Mouse (Mus musculus) cerebellum, adult 18-20 months (tissue): Measurements from ENCODE around the gene Arid1a.
A peak's percentile ranks its signal among the peaks of the same experiment; 100 is the strongest.
"Not testable (repeated sequence)": the region's sequence is repeated elsewhere in the genome, so short reads cannot be mapped to it uniquely, and the experiment has no call there.

Source experiments
- DNase-seq, 2 experiments: peaks; one replicate each; pipeline ENCODE4 v3.0.0; 2021

The Arid1a gene

DNA sequence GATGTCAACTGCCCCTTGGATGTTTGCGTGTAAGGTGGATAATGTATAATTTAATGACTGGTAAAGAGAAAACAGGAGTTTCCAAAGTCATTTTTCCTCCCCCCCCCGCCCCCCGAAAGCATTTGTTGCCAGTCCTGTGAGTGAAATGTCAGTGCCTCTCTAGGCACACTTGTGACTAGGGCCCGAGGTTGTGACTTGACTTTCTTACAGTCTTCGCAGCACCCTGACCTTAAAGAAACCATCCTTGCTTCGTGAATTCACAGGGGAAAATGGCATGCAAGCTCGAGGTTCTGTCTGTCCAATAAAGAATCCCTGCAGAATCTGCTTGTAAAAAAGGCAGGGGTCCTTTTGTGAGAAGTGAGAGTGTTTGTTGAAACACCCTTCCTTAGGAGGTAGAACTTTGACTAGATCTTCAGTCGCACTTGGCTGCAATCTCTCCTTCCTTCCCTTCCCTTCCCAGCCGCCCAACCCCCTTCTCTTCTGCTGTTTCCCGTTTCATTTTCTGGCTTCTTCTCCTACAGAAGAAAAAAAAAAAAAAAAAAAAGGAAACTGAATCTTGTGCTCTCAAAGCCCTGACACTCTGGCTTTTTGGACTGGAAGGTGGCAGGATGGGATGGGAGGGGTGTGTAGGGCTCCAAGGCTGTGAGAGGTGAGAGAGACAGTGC is 82.8 kb downstream of the Arid1a start:
- DNase-seq, result peak in 1 of 2 experiments; percentile 34

DNA sequence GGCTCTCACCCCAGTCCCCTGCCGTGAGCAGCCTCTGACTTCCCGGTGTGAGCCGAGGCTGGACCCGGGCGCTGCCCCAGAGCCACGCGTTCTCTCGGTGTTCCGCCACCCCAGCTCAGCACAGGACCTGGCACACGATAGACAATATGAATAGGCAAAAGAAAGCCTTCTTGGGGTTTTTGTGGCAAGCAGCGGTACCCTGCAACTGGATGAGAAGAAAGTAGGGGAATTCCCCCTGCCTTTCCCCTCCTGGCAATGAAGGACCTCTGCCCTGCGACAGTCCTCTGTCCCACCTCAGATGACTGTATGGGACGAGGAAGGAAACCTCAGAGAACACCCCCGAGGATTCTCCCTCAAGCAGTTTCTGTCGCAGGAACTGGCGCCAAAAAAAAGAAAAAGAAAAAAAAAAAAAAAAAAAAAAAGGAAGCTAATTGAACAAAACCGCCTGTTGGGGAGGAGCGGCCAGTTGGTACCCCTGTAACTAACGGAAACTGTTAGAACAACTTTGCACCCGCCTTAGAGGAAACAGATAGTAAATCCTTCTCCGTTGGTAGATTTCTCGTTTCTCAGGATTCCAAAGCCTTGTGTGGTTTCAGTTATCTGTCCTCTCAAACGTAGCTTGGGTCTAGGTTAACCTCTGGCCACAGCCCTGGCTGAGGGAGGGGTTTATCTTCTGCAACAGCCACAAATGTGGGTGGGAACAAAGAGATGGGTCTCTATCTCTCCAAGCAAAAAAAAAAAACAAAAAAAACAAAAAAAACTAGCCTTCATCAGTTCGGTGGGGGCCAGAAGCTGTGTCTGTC is 83.5 kb downstream of the Arid1a start:
- DNase-seq, result no peak

DNA sequence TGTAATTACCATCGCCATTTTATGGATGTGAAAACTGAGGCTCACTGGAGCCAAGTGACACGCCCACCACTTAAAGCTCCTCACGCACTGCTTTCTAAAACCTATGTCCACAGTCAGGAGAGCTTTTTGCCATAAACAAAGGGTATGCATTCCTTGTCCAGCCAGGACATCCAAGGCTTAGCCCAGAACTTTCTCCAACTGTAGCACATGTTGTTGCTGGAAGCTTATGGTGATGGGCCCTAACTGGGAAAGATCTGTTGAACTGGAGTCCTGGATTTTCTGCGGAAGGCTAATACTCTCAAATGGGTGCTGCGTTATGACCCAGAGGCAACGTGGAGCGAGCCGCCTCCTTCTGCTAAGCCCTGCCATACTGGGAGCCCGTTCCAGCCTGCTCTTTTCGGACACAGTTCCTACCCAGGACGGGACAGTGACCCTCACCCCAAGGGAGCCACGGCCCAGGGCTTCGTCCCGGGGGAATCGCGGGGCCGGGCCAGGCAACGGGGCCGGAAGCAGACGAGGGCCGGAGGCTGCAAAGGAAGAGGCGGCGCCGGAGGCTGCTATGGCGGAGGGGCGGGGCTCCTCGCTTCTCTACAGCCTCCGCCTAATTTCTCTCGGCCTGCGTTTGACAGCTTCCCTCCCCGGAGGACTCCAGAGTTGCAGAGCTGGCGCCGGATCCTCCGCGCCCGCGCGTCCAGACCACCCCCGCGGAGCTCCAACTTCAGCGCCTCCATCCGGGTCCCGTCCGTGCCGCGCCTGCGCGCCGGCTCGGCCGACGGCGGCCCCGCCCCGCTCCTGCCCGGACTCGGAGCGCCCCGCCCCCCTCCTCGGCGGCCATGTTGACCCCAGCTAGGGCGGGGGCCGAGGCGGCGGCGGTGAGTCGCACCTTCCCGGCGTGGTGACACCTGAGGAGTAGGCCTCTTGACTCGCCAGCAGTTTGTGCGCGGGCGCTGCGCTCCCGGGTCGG is 84.4 kb downstream of the Arid1a start, which contains the start of gene Pigv:
TSS of gene Pigv (minus strand) at position 767 of the 964 bp plus-strand sequence.
- peak; percentile 90 to 99 for DNase-seq

DNA sequence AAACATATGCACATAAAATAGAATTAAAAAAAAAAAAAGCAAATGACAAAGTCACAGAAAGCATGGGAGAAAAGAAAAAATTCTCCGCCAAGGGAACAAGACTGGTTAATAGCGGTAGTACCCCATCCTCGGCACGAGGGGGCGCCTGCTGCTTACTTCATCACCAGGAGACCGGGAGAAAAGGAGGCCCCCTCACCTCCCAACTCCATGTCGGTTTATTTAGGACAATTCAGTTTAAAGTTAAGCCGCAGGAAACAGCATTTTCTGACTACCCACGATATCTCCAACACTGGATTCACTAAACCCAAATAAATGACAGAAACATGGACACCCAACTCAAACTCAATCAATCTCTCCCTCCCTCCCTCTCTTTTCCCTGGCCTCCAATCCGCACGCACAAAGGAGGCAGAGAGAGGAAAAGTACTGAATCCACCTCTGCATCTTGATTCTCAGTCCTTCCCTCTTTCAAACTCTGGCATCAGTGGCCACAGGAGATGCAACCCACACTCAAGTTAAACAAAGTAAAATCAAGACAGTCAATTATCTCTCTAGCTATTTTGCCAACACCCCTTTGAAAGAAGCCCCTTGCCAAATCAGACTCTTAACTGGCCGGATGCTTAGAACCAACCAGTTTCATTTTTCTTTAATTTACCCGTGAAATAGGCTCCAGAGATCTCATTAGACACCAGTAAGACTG is 85.2 kb downstream of the Arid1a start:
- peak; percentile 86 to 92 for DNase-seq

DNA sequence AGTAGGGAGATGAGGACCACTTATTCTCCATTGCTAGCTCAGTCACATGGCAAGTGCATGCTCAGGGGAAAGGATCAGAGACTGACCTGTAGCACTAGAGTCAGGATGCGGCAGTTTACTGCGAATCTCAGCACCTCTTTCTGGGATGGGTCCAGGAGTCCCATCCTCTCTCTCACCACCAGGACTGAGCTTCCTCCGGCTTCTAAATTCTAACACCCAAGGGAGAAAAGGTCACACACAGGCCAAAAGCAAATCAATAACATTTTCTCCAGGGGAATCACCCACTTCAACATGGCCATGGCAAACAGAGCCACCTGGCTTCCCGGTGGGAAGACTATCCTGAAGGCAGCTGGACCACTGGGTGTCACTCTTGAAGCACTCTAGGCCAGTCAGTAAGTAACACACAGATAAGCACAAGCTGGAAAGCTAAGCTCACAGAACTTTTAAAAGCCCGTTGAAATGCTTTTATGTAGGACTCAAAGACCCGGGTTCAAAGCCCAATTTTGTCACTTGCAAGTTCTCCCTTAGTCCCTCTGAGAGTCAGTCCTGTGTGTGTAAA is 86.8 kb downstream of the Arid1a start:
- DNase-seq, result peak in 1 of 2 experiments; percentile 35

DNA sequence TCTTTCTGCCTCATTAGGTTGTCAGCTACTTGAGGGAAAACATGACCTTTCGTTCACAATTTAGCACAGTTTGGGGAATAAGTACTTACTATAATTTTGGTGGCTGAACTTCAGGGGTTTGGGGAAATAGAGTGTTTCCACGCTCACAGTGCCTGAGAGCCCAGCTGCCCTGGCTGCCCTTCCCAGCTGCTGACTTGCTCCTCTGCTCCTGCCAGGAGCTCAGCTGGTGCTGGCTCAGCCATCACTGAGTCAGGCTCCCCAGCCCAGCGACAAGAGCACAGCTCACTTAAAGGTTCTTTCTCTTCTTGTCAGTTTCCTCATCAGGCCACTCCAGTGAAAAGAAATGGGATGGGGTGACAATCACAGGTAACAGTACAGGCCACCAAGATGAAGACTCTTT is 88.0 kb downstream of the Arid1a start:
- DNase-seq, result no peak

DNA sequence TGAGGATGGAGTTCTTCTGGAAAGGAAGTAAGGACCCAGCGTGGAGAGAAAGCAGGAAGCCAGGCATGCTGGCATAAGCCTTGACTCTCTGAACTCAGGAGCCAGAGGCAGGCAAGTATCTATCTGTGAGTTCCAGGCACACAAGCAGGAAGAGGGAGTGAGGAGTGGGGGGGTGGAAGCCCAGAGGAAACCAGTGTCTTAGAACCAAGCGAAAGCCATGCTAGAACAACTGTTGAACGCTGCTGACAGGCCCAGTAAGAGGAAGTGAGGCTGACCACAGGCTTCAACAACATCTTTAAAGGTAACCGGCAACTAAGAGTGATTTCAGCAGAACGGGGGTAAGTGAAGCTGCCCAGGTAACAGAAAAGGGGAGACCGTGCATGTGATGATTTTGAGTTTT is 90.4 kb downstream of the Arid1a start:
- no peak for DNase-seq

DNA sequence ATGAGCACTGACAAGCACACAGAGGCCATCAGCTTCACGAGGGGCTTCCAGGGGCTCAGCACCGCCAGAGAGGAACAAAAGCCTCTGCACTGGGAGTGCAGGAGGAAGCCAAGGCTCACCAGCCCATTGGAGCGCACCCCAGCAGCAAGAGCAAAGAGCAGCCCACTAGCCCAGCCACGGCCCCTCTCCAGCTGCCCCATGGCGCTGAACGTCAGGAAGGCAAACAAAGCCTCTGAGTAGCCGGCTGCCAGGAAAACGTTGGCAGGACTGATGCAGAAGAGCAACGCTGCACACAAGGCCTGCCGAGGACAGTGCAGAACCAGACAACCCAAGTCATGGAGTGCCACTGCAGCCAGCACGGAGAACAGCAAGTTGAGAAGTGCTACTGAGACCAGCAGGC is 91.5 kb downstream of the Arid1a start:
- no peak for DNase-seq

DNA sequence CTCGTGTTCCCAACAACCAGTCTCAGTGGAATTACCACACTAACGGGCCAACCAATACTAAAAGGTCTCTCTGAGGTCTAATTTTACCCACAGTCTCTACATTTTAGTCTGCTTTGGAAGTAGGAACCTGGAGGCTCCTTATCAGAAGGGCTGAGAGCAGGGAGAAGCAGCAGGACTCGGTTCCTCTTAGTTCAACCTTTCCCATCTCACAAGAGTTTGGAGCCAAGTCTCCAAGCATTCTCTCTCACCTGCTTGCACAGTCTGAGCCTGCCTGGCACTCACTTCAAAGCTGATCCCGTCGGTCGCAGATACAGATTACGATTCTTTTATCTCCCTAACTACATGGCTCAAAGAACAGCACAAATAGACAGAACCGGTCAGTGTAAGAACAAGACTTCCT is 93.6 kb downstream of the Arid1a start:
- DNase-seq, result no peak

DNA sequence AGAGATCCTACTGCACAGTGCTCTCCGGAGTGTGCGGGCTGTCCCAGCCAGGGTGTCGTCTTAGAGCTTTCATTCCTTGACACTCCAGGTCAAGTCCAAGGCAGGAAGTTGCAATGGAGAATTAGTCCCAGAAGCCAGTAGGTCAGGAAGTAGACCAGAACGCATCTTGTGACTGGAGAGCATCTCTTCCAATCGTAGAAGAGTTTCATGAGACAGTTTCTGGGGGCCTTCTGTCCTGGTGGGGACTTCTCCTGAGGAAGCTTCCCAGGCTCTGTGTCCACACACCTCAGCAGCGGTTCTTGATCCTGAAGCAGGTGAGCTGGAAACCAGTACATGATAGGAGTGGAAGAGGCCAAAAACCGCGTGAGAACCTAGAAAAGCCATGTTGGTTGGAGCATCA is 94.1 kb downstream of the Arid1a start:
- no peak for DNase-seq

DNA sequence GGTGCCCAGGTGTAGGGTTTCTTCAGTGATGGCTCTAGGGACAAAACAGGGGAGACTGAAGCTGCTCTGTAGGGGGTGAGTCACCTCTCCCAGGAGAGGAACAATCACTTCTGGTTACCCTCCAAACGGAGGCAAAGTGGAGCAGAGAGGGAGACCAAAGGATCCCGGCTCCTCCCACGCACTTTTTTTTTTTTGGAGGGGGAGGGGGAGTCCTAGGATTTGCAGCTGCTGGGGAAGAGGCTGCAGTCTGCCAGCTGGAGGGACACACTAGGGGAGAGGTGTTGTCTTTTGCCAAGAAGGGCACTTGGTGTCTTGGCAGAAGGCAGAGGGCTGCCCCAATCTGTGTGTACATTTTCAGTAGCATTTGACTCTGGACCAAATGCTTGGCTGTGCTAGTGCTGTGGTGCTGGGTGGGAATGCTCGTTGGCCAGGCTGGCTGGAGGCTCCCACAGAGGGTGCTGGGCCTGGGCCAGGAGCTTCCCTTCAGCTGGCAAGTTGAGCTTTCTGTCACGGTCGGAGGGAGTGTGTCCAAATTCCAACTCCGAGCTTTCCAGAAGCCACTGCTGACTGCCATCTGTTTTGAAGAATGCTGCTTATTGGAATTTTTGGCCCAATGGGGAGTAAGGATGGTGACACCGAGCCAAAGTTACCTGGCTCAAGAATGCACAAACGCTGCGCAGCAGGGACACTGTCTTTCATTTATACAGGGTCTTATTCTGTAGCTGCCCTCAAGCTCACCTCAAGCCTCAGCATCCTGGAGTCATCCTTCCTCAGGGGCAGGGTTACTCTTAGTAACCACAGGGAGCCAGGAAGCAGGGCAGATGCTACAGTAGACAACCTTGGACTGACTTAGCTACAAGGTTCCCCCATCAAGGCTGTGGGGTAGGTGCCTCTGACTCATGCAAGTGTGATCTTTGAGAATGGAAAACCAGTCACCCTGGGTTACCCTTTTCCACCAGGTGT is 96.1 kb downstream of the Arid1a start:
- peak; percentile 94 to 96 for DNase-seq

DNA sequence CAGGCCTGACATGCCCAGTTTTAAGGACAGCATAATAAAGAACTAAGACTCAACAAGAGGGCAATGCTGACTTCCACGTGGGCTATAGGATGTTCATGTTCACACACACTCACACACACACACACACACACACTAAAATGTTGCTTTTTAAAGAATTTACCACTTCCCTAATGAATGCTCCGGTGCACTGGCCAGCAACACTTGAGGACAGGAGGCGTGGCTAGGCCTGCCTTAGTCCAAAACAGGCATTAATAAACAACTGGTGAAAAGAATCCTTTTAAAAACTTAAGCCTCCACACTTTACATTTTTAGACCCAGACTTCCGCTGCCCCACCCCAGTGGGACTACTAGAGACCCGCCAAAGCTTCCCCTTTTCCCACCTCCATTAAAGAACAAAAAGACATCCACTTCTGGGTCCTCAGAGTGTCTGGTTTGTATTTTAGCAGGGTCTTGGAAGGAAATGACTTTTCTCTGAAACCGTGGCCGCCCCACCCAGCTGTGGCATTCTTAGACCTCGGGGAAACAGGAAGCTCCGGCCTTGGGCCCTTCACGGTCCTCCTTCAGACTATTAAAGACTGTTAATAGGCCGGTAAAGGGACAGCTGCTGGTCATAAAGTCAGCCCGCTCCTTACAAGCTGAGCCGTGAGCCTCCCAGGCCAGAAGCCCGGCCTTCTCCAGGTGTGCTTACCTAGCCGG is 96.9 kb downstream of the Arid1a start:
- no peak for DNase-seq

DNA sequence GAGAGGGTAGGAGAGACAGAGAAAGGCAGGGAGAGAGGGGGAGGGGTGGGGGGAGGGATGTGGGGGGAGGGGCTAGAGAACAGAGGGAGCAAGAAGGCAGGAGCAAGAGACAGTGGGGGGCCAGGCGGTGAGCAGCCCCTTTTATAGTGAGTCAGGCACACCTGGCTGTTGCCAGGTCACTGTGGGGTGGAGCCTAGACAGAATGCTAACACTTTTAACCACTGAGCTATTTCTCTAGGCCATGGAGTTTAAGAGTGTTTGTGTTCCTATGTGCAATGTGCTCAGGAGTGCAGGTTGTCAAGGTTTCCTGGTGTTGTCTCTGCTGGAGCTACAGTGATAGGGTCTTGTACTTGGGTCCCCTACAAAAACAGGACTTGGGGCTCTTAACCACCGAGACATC is 97.8 kb downstream of the Arid1a start:
- no peak for DNase-seq

DNA sequence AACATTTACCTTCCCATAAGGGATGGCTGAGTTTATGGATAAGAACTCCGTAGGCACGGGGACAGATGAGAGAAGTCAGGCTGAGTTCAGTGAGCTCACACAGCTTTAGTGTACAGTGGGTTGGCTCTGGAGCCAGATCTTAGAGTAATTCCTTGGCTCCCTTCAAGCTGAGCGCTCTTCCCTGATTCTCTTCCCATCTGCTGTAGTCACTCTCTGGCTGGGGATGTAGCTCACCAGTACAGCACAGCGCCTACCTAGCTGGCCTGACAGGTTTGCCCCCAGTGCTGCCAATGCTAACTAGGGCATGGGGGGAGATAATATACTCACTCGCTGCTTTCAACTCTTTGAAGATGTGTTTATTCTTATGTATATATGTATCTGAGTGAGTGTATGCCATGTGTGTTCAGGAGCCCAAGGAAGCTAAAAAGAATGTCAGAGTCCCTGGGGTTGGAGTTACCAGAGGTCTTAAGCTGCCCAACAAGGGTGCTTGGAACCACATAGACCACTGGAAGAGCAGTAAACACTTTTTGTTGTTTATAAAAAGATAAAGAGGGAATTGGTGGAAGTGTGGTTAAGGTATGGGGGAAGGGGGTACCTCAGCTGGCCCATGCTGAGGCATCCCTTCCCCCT is 98.6 kb downstream of the Arid1a start:
- DNase-seq, result no peak

DNA sequence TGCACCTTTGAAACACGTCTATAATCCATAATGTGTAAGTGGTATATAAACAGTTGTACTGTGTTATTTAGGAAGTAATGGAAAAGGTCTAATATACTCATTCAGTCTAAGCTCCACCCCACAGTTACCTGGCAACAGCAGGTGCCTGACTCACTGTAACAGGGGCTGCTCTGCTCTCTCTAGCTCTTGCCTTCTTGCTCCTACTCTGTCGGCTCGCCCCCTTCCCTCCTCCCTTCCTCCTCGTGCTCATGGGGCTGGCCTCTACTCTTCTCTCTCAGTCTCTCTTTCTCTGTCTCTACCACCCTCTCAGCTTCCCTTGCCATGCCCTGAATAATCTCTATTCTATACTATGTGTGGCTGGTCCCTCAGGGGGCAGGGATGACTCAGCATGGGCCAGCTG is 99.6 kb downstream of the Arid1a start:
- DNase-seq, result no peak

DNA sequence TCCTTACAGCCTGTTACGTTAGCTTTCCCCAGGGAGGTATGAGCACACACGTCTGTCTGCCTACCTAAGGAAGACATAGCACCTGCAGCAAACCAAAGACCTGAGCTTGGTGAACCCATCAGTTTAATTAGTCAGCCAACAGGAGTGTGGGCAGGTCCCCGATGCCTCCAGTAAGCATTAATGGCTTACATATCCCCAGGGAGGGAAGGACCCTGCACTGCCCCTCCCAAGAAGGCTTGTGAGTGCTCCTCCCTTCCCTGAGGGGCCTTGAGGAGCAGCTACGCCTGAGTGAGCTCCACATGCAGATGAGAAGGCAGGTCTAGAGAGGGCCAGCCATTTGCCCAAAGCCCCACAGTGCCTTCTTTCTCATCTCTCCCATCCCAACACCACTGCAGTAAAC is 100.3 kb downstream of the Arid1a start:
- no peak for DNase-seq

DNA sequence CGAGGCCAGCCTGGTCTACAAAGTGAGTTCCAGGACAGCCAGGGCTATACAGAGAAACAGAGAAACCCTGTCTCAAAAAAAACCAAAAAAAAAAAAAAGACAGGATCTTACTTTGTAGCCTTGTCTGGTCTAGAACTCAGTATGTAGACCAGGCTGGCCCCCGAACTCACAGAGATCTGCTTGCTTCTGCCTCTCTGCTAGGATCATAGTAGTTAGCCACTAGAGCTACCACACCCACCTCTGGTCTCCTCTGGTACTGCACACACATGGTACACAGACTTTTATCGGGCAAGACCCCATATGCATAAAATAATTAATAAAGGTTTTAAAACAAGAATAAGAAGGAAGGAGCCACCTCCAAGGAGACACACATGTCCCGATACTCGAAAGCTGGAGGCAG is 102.5 kb downstream of the Arid1a start:
- DNase-seq, result not testable (repeated sequence)

DNA sequence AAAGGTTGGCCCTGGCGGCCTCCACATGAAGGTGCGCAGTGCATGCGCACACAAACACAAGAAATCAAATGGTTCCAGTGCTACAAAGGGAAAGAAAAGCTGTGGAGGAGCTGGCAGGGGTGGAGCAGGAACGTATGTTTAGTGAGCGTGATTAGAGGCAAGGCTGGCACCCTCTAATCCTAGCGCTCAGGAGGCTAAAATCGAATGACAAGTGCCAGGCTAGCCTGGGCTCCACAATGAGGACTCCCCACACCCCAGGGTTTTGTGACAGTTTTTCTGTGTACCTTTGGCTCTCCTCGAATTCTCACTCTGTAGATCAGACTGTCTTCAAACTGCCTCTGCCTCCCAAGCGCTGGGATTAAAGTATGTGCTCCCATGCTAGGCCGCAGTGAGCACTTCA is 103.8 kb downstream of the Arid1a start:
- no peak for DNase-seq

DNA sequence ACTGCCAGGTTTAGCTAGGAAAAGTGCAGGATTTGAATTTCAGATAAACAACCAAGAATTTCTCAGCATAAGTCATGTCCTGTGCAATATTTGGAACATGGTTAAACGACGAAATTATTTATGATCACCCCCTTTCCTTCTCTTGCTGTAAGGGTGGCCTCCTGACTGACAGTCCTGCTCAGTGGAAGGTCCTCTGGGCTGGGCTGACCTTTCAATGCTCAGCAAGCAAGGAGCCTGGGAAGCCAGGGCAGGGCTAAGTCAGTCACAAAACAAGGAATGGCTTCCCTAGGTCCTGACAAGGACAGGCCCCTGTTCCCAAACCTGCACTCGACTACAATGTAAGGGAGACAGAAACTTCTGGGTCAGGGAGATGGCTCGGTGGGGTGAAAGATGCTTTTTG is 104.6 kb downstream of the Arid1a start:
- DNase-seq, result no peak

DNA sequence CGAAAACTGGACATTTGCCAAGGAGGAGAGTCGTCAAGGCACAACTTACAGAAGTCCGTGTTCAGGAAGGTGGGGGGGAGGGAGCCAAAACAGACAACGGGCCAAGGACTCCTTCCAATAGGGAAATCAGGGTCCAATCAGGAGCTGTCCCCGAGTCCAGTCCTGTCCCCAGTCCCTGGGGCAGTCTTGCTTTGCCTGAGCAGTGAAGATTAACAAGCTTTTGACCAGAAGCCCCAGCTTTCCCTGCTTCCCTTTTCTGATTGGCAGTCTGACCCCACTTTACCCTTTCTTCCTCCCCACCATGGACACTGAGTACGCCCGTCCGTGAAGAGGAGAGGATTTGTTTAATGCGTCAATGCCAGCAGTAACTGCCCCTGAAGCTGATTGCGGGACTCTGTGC is 105.1 kb downstream of the Arid1a start:
- no peak for DNase-seq
